Mouse (Mus musculus) adrenal gland, adult (tissue): ENCODE measurements at regions not wholly inside any gene's neighbourhood (a gene's known extent, or its start where the extent isn't known, plus 50 kb on each side); places are given as distances from the start of the nearest gene placed in this dataset.
A peak's percentile ranks its signal among the peaks of the same experiment; 100 is the strongest.

Experiments
- DNase-seq, 2 experiments: peaks; one replicate each; pipeline ENCODE4 v3.0.0; 2022 to 2023; ENCODE audit warnings: low spot score in 1 of 2; ENCODE audit not compliant: inconsistent age in 2 of 2

- DNase-seq = peak; percentile 37 to 67
Measured at GRCm38 (mm10) chr2:92799770-92800169, 115.1 kb upstream of the Syt13 start.

GRCm38 (mm10) chr2:92800667-92801066, 114.2 kb upstream of the Syt13 start:
- no peak for DNase-seq

- no peak for DNase-seq
Measured at GRCm38 (mm10) chr2:92804916-92805315, 110.0 kb upstream of the Syt13 start.

- no peak for DNase-seq
Measured at GRCm38 (mm10) chr2:92805761-92806160, 109.1 kb upstream of the Syt13 start.

- no peak for DNase-seq
Measured at GRCm38 (mm10) chr2:92806481-92807195, 108.3 kb upstream of the Syt13 start.

- no peak for DNase-seq
Measured at GRCm38 (mm10) chr2:92807404-92807803, 107.5 kb upstream of the Syt13 start.

GRCm38 (mm10) chr2:92808121-92808520, 106.8 kb upstream of the Syt13 start:
- no peak for DNase-seq

GRCm38 (mm10) chr2:92809226-92809625, 105.7 kb upstream of the Syt13 start:
- no peak for DNase-seq

- no peak for DNase-seq
Measured at GRCm38 (mm10) chr2:92809681-92810323, 105.1 kb upstream of the Syt13 start.

- peak; percentile 32 to 84 for DNase-seq
Measured at GRCm38 (mm10) chr2:92810956-92811355, 103.9 kb upstream of the Syt13 start.

- DNase-seq = no peak
Measured at GRCm38 (mm10) chr2:92813028-92813427, 101.9 kb upstream of the Syt13 start.

- no peak for DNase-seq
Measured at GRCm38 (mm10) chr2:92819586-92819985, 95.3 kb upstream of the Syt13 start.

GRCm38 (mm10) chr2:92824325-92824724, 90.6 kb upstream of the Syt13 start:
- DNase-seq = no peak

GRCm38 (mm10) chr2:92825395-92825794, 89.5 kb upstream of the Syt13 start:
- DNase-seq = no peak

- no peak for DNase-seq
Measured at GRCm38 (mm10) chr2:92830134-92830533, 84.8 kb upstream of the Syt13 start.

- DNase-seq = no peak
Measured at GRCm38 (mm10) chr2:92831784-92832183, 83.1 kb upstream of the Syt13 start.

- no peak for DNase-seq
Measured at GRCm38 (mm10) chr2:92836203-92836602, 78.7 kb upstream of the Syt13 start.

GRCm38 (mm10) chr2:92838012-92838411, 76.9 kb upstream of the Syt13 start:
- no peak for DNase-seq

GRCm38 (mm10) chr2:92840009-92840408, 74.9 kb upstream of the Syt13 start:
- DNase-seq = peak; percentile 29 to 71

- no peak for DNase-seq
Measured at GRCm38 (mm10) chr2:92841626-92842025, 73.3 kb upstream of the Syt13 start.

GRCm38 (mm10) chr2:92845061-92845769, 69.7 kb upstream of the Syt13 start:
- DNase-seq = peak; percentile 25 to 74

GRCm38 (mm10) chr2:92848962-92849361, 65.9 kb upstream of the Syt13 start:
- DNase-seq = no peak
